Mouse (Mus musculus) bone marrow macrophage, adult 2 months (primary cell): ENCODE measurements around the gene Tmem218. TPM values are rescaled to one million over a fixed set of nuclear protein-coding genes. Genes with fewer than 3 reads are reported as not detected.

Experiments used
- H3K27ac ChIP-seq: 2 replicates; pipeline ENCODE4 v1.5.1; 2012; ENCODE audit warnings: low read depth, low read length; ENCODE audit not compliant: insufficient read depth
- H3K4me1 ChIP-seq: 2 replicates; pipeline ENCODE4 v1.6.1; 2012; ENCODE audit warnings: low read length; ENCODE audit not compliant: control insufficient read depth, insufficient read depth
- H3K4me3 ChIP-seq: 2 replicates; pipeline ENCODE4 v1.5.1; 2012; ENCODE audit warnings: mild to moderate bottlenecking, low read length, moderate library complexity; ENCODE audit not compliant: insufficient read depth
- CTCF ChIP-seq: IDR thresholded peaks from 2 replicates; pipeline ENCODE4 v1.5.1; 2012; ENCODE audit warnings: low read depth, mild to moderate bottlenecking, low read length, moderate library complexity
- POLR2A ChIP-seq: IDR thresholded peaks from 2 replicates; pipeline ENCODE4 v1.6.1; 2012; ENCODE audit warnings: mild to moderate bottlenecking, low read depth, low read length, borderline replicate concordance
- polyA plus RNA-seq: library from polyadenylated mRNA; stranded (reverse); fragments of >200 nt; gene quantifications from 2 replicates; pipeline ENCODE4 v1.2.4, GENCODE M21; 2012; ENCODE audit not compliant: missing spikeins, insufficient read depth, insufficient read length

Tmem218 gene
- polyA plus RNA-seq, 1 experiment: 4.7 TPM

DNA sequence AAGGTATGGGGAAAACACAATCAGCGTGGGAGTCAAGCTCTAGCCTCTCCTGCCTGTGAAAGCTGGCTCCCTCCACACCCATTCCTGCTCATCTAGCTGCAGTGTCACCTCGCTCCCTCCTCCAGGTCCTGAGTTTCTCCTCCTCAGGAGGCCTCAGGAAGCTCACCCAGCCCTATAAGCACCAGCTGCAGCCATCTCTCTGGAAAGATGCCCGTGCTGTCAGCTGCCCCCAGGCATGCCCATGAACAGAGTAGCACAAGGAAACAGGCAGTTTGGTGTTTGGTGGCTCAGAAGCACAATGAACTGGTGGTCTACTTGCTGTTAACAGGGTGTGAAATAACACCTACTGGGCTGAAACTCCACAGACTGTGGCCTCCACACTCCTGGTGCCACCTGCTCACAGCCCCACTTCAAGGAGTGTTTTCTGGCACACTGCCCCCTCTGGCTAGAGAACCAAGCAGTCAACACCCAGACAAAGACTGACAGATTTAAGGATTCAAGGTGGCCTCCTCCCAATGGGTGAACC, 40.4 kb downstream of the Tmem218 start:
- H3K27ac ChIP-seq: peak overlapping the region; percentile 95
- H3K4me1 ChIP-seq: peaks cover 71% of the 10 kb centered on the region
- TF ChIP-seq POLR2A: no peak
- TF ChIP-seq CTCF: no peak
- no peak overlapping the region for H3K4me3 ChIP-seq

GRCm38 (mm10) chr9:37249976-37250375, 42.0 kb downstream of the Tmem218 start:
- Histone ChIP-seq H3K4me3 (no peak overlapping the region), H3K4me1 (peaks cover 59% of the 10 kb centered on the region), H3K27ac (0 out of 2 replicates have a peak overlapping the region, but pooled peaks have one; percentile 16)
- no peak for TF ChIP-seq POLR2A
- no peak for TF ChIP-seq CTCF

GRCm38 (mm10) chr9:37250631-37251030, 42.6 kb downstream of the Tmem218 start:
- Histone ChIP-seq H3K27ac (no peak overlapping the region), H3K4me3 (no peak overlapping the region), H3K4me1 (peaks cover 53% of the 10 kb centered on the region)
- TF ChIP-seq POLR2A (no peak), CTCF (no peak)

- H3K27ac ChIP-seq: peak overlapping the region; percentile 85
- TF ChIP-seq POLR2A (no peak), CTCF (no peak)
- H3K4me3 ChIP-seq: peak overlapping the region; percentile 81
- H3K4me1 ChIP-seq: peaks cover 33% of the 10 kb centered on the region
These were observed 46.6 kb downstream of the Tmem218 start for GRCm38 (mm10) chr9:37254531-37255110.

DNA sequence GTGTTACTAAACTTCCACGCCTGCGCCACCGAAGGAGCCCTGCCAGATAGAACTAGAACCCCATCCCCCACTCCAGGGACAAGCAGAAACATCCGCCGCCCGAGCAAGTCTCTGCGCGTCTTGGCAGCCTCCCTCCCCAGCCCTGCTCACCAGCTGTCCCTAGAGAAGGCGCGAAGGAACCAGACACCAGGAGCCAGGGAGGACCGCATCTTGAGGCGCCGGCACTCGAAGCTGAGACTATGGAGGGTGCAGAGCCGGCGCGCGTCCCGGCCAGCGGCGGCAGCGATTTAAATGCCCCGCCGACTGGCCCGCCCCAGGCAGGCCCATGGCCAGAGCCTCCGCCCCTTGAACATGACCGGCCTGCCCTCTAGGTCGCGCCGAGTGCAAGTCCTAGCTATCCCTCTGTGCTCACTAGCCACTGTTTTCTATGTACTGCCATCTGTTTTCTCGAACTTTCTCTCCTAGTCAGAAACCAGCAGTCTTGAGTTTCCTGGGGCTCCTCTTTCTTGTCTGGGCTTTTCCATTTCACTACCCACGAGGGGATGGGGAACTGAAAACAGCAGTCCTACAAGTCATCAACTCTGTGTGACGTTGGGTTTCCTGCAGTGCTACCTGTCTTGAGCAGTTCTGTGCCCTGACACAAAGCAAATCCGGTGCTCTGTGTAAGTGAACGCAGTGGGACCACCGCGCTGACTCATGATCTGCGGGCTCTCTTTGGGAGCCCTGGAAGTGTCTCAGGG, 47.3 kb downstream of the Tmem218 start, which contains the start of gene Slc37a2:
Slc37a2 (minus strand) TSS at position 590 of the 740 bp plus-strand sequence.
- peak within 1 kb of the TSS; percentile 81 for H3K4me3 ChIP-seq
- H3K4me1 ChIP-seq: peaks cover 28% of the 10 kb centered on the region
- H3K27ac ChIP-seq: peak within 1 kb of the TSS; percentile 85
- TF ChIP-seq POLR2A (no peak), CTCF (no peak)

DNA sequence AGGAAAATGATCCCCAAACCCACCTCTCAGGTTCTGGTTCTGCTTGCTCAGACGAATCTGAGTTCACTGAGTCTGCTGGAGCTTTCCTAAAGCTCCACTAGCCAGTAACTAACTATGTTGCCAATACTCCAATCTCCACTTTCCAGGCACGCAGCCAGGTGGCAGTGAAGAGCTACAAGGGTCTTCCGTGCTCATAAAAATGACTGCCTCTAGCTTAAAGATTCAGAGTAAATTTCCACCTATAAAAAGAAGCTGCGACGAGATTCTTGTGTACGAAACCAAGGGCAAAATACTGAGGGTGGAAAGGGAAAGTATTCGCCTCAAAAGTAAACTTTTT, 47.8 kb downstream of the Tmem218 start:
- peak overlapping the region; percentile 81 for H3K4me3 ChIP-seq
- H3K27ac ChIP-seq: peak overlapping the region; percentile 85
- TF ChIP-seq POLR2A (no peak), CTCF (peak; percentile 33; the same call in 1 of the 2 replicates)
- peaks cover 23% of the 10 kb centered on the region for H3K4me1 ChIP-seq

- H3K4me1 ChIP-seq: peaks cover 12% of the 10 kb centered on the region
- no peak overlapping the region for H3K4me3 ChIP-seq
- TF ChIP-seq POLR2A (no peak), CTCF (no peak)
- H3K27ac ChIP-seq: no peak overlapping the region
These were observed 58.6 kb downstream of the Tmem218 start for GRCm38 (mm10) chr9:37266622-37267021.

Other genes with a start within 250 kb of the Tmem218 start
- gene Pknox2, start 60.8 kb upstream of the Tmem218 start, polyA plus RNA-seq: not detected in 2 replicates
- 167 and 186 TPM in 2 replicates for gene Slc37a2, start 47.5 kb downstream of the Tmem218 start, polyA plus RNA-seq
- gene Ccdc15, start 140.2 kb downstream of the Tmem218 start, polyA plus RNA-seq: 1.9 TPM in 2 replicates
- not detected in 2 replicates for gene Hepacam, start 159.1 kb downstream of the Tmem218 start, polyA plus RNA-seq
- 0.12 TPM in 1 of 2 replicates, not detected in the other for gene Robo4, start 193.7 kb downstream of the Tmem218 start, polyA plus RNA-seq
- not detected in 2 replicates for gene Robo3, start 225.0 kb downstream of the Tmem218 start, polyA plus RNA-seq